Mouse (Mus musculus) erythroblast, embryonic 14.5 days (primary cell): ENCODE data around the gene Clp1. TPM values are rescaled to one million over a fixed set of nuclear protein-coding genes. Genes with fewer than 3 reads are reported as not detected.

ENCODE experiments used
- H3K27me3 ChIP-seq: 2 replicates; pipeline ENCODE4 v1.6.1; 2012; ENCODE audit warnings: inconsistent platforms; ENCODE audit not compliant: control insufficient read depth
- H3K36me3 ChIP-seq: 2 replicates; pipeline ENCODE4 v1.6.1; 2012; ENCODE audit warnings: mild to moderate bottlenecking, inconsistent platforms; ENCODE audit not compliant: control insufficient read depth
- H3K4me1 ChIP-seq: 2 replicates; pipeline ENCODE4 v1.6.1; 2012; ENCODE audit warnings: inconsistent platforms; ENCODE audit not compliant: control insufficient read depth
- H3K4me3 ChIP-seq: replicated peaks from 2 replicates; pipeline ENCODE3; 2012; ENCODE audit warnings: moderate library complexity, mild to moderate bottlenecking, inconsistent platforms
- H3K9me3 ChIP-seq: 2 replicates; pipeline ENCODE4 v1.6.1; 2012; ENCODE audit warnings: low read length, inconsistent platforms, mixed read lengths; ENCODE audit not compliant: control insufficient read depth
- GATA1 ChIP-seq: IDR thresholded peaks from 2 replicates; pipeline ENCODE4 v1.6.1; 2012; ENCODE audit warnings: low read length, inconsistent platforms, mixed read lengths
- TAL1 ChIP-seq: IDR thresholded peaks from 3 replicates; pipeline ENCODE4 v1.6.1; 2012; ENCODE audit warnings: low read length, inconsistent platforms, mixed read lengths
- polyA plus RNA-seq: library from polyadenylated mRNA; stranded (reverse); fragments of >175 nt; gene quantifications from 2 replicates; pipeline ENCODE4 v1.2.3, GENCODE M21; 2012

Gene Clp1
- polyA plus RNA-seq, 1 experiment, result 0.22 TPM

- Histone ChIP-seq H3K4me3 (no peak overlapping the region), H3K4me1 (peaks cover 1% of the 10 kb centered on the region), H3K36me3 (no peaks in the 10 kb centered on the region; the same call in 1 of the 2 replicates), H3K27me3 (peaks cover 55% of the 10 kb centered on the region), H3K9me3 (no peaks in the 10 kb centered on the region)
- TF ChIP-seq TAL1, result no peak
- no peak for TF ChIP-seq GATA1
Measured at GRCm38 (mm10) chr2:84761840-84762239, 34.7 kb upstream of the Clp1 start.

DNA sequence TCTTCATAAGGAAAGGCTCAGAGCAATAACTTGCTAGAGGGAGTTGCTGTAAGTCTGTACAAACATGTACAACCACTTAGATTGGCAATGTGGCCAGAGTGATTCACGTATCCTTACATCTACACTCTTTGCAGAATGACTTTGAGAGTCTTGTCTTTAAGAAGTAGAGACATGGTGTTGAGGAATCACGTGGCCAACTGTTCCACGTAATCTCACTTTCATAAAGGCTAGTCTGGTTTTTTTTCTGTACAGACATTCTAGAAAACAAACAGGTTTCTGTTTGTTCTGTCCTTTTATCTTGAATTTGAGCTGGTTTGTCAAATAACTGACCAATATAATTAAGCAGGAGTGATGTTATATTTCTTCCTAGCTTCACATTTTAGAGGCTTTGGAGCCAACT lies 34.2 kb upstream of the Clp1 start:
- Histone ChIP-seq H3K36me3 (no peaks in the 10 kb centered on the region), H3K9me3 (no peaks in the 10 kb centered on the region), H3K4me1 (peaks cover 1% of the 10 kb centered on the region), H3K27me3 (peaks cover 52% of the 10 kb centered on the region), H3K4me3 (no peak overlapping the region)
- TF ChIP-seq GATA1 (no peak), TAL1 (no peak)

GRCm38 (mm10) chr2:84760777-84761176 lies 33.6 kb upstream of the Clp1 start:
- no peak overlapping the region for H3K4me3 ChIP-seq
- H3K9me3 ChIP-seq, result no peaks in the 10 kb centered on the region
- peaks cover 1% of the 10 kb centered on the region for H3K4me1 ChIP-seq
- H3K27me3 ChIP-seq, result peaks cover 51% of the 10 kb centered on the region
- no peak for TF ChIP-seq TAL1
- no peak for TF ChIP-seq GATA1
- H3K36me3 ChIP-seq, result no peaks in the 10 kb centered on the region

DNA sequence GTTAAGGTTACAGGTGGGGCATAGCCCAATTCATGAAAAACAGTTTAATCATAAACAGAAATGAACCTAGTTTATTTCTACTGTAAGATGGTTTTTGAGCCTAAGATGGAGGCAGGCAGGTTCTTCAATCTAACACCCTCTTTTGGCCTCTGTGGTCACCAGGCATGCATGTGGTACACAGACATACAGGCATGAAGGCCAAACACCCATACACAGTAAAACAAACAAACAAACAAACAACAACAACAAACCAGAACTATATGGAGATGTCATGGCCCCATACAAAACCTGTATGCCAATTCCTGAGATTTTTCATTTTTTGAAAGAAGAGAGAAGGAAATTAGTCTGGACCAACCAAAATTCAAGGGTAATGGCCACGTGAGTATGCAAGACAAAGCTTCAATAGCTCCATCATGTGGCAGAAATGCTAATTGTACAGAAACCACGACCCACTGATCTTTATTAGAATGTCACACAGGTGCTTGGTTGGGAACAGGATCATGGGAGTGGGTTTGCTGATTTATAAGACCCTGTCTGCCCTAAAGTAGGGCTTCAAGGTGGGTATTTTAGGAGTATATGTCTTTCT lies 31.5 kb upstream of the Clp1 start:
- Histone ChIP-seq H3K36me3 (no peaks in the 10 kb centered on the region), H3K27me3 (peaks cover 38% of the 10 kb centered on the region), H3K4me1 (peaks cover 4% of the 10 kb centered on the region), H3K4me3 (no peak overlapping the region), H3K9me3 (no peaks in the 10 kb centered on the region)
- TF ChIP-seq TAL1 (no peak), GATA1 (no peak)

DNA sequence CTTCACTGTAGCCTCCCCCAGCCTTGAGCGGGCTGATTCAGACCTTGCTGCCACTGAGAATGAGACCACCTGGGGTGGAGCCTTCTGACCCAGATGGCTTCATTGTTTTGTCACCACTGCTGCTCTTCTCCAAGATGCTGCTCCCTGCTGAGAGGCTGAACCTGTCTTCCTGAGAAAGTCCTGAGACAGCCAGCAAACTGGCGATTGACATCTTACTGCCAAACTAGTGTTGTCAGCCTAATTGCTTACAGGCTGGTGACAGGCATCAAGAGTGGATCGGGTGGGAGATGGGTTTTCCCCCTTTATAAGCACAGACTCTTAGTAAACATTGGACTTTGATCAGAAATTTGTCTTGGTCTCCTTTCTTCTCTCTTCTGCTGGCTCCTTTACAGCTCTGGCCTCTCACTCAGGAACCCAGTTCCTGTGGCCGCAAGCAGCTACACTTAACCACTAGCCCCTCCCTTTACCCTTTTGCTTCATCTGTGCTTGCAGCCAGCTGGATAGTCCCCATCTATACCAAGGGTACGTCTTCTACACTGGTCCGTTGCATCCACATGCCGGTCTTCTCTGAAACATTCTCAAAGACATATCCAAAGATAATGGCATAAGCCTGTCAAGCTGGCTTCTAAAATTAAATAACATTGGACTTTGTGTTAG lies 30.0 kb upstream of the Clp1 start:
- peaks cover 35% of the 10 kb centered on the region for H3K27me3 ChIP-seq
- TF ChIP-seq GATA1 (no peak), TAL1 (no peak)
- H3K4me1 ChIP-seq, result peaks cover 4% of the 10 kb centered on the region
- H3K36me3 ChIP-seq, result no peaks in the 10 kb centered on the region
- no peaks in the 10 kb centered on the region for H3K9me3 ChIP-seq
- no peak overlapping the region for H3K4me3 ChIP-seq

- H3K36me3 ChIP-seq, result no peaks in the 10 kb centered on the region
- H3K4me1 ChIP-seq, result peaks cover 4% of the 10 kb centered on the region
- H3K27me3 ChIP-seq, result peaks cover 36% of the 10 kb centered on the region
- TF ChIP-seq TAL1, result no peak
- no peak for TF ChIP-seq GATA1
- H3K9me3 ChIP-seq, result no peaks in the 10 kb centered on the region
- H3K4me3 ChIP-seq, result no peak overlapping the region
Measured at GRCm38 (mm10) chr2:84756245-84756644, 29.1 kb upstream of the Clp1 start.

DNA sequence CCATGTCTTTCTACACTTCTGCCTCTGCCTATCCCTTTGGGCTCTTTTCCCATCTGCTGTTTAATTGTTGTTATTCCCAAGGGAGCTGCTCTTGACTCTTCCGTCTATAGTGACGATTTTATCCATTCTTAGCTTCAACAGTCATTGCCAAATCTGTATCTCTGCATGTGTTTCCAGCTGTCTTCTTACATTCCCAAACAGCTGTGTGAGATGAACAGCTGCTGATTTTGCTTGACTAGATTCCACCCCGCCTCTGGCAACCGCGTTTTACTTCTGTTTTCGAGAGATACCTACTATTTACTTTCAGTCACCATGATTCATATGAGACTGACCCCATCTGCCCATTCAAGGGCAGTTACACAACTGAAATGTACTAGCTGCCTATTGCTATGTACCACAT lies 23.0 kb upstream of the Clp1 start:
- Histone ChIP-seq H3K9me3 (no peaks in the 10 kb centered on the region), H3K4me1 (peaks cover 19% of the 10 kb centered on the region), H3K36me3 (no peaks in the 10 kb centered on the region), H3K4me3 (no peak overlapping the region), H3K27me3 (peaks cover 82% of the 10 kb centered on the region)
- no peak for TF ChIP-seq GATA1
- TF ChIP-seq TAL1, result no peak

- TF ChIP-seq GATA1, result no peak
- no peak for TF ChIP-seq TAL1
- Histone ChIP-seq H3K36me3 (peaks cover 38% of the 10 kb centered on the region), H3K27me3 (peaks cover 82% of the 10 kb centered on the region), H3K9me3 (no peaks in the 10 kb centered on the region), H3K4me3 (peak overlapping the region; percentile 76), H3K4me1 (peaks cover 70% of the 10 kb centered on the region)
Measured at GRCm38 (mm10) chr2:84744126-84744525, 17.0 kb upstream of the Clp1 start.

DNA sequence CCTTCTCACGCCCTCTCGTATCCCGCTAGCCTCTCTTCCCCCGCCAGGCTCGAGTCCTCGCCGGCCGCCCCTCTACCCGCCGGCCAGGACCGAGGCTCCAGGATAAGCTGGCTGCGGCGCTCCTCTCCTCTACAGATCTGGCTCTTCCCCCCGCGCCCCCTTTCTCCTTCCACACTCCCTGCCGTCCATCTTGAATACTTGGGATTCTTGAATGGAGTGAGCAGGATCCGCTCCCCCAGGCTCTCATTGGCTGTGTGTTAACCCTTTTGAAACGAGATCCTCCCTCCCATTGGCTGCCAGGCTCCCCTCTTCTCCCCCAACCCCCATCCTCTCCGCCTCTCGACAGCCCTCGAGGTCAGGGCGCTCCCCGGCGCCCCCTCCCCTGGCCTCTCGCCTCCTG lies 16.4 kb upstream of the Clp1 start, which contains the start of gene Gm19426:
TSS of gene Gm19426 (minus strand) at position 95 of the 400 bp plus-strand sequence.
- peaks cover 43% of the 10 kb centered on the region for H3K36me3 ChIP-seq
- H3K27me3 ChIP-seq, result peaks cover 78% of the 10 kb centered on the region
- H3K4me1 ChIP-seq, result peaks cover 76% of the 10 kb centered on the region
- no peaks in the 10 kb centered on the region for H3K9me3 ChIP-seq
- TF ChIP-seq TAL1 (no peak), GATA1 (no peak)
- H3K4me3 ChIP-seq, result peak within 1 kb of the TSS; percentile 76
